Mouse (Mus musculus) urinary bladder, postnatal 0 days (tissue): Measurements from ENCODE around the gene Trim63. TPM values are rescaled to one million over a fixed set of nuclear protein-coding genes. Genes with fewer than 3 reads are reported as not detected.

Experiments used
- polyA plus RNA-seq: library from polyadenylated mRNA; unstranded; fragments of >200 nt; fragmentation: Nextera tagmentation; extraction: Ambion mirVana; gene quantifications from 2 replicates; pipeline ENCODE4 v1.2.1, GENCODE M21; 2015

Gene Trim63
- polyA plus RNA-seq = 0.43 and 1.0 TPM in 2 replicates

GRCm38 (mm10) chr4:134314876-134315275, at the start of gene Trim63:
TSS of gene Trim63 (plus strand) at chr4:134315120.

GRCm38 (mm10) chr4:134287575-134288025, 27.3 kb upstream of the Trim63 start, which contains the start of gene Pdik1l:
TSS of gene Pdik1l (minus strand) at chr4:134287895.

GRCm38 (mm10) chr4:134343071-134344031, 28.4 kb downstream of the Trim63 start, which contains the start of gene Slc30a2:
TSS of gene Slc30a2 (plus strand) at chr4:134343181.

Other genes with a start within 250 kb of the Trim63 start
- 10.4 and 33.2 TPM in 2 replicates for gene Cd52, start 220.0 kb upstream of the Trim63 start, polyA plus RNA-seq
- 0.89 and 2.1 TPM in 2 replicates for gene Ubxn11, start 212.6 kb upstream of the Trim63 start, polyA plus RNA-seq
- 314 and 368 TPM in 2 replicates for gene Sh3bgrl3, start 186.3 kb upstream of the Trim63 start, polyA plus RNA-seq
- gene Cep85, start 128.0 kb upstream of the Trim63 start, polyA plus RNA-seq = 26.9 and 31.1 TPM in 2 replicates
- not detected in 2 replicates for gene Gm7534, start 112.1 kb upstream of the Trim63 start, polyA plus RNA-seq
- 0.11 and 0.18 TPM in 2 replicates for gene Catsper4, start 87.7 kb upstream of the Trim63 start, polyA plus RNA-seq
- gene Cnksr1, start 76.7 kb upstream of the Trim63 start, polyA plus RNA-seq = 4.3 and 5.0 TPM in 2 replicates
- gene E130218I03Rik, start 71.5 kb upstream of the Trim63 start, polyA plus RNA-seq = 0.19 and 0.24 TPM in 2 replicates
- 11.3 and 12.5 TPM in 2 replicates for gene Zfp593, start 69.5 kb upstream of the Trim63 start, polyA plus RNA-seq
- gene Gm30191, start 68.2 kb upstream of the Trim63 start, polyA plus RNA-seq = not detected in 2 replicates
- 3.6 and 4.0 TPM in 2 replicates for gene Grrp1, start 61.0 kb upstream of the Trim63 start, polyA plus RNA-seq
- 9.0 and 10.1 TPM in 2 replicates for gene Pdik1l, start 27.2 kb upstream of the Trim63 start, polyA plus RNA-seq
- gene Slc30a2, start 28.1 kb downstream of the Trim63 start, polyA plus RNA-seq = 0.12 and 0.29 TPM in 2 replicates
- 6.4 and 7.1 TPM in 2 replicates for gene Extl1, start 68.7 kb downstream of the Trim63 start, polyA plus RNA-seq
- 9.7 and 10.3 TPM in 2 replicates for gene Pafah2, start 81.2 kb downstream of the Trim63 start, polyA plus RNA-seq
- gene Stmn1, start 153.2 kb downstream of the Trim63 start, polyA plus RNA-seq = 204 and 269 TPM in 2 replicates
- gene Paqr7, start 181.6 kb downstream of the Trim63 start, polyA plus RNA-seq = 12.6 and 14.1 TPM in 2 replicates
- 3.6 and 4.3 TPM in 2 replicates for gene Aunip, start 195.9 kb downstream of the Trim63 start, polyA plus RNA-seq
- 125 and 126 TPM in 2 replicates for gene Mtfr1l, start 220.3 kb downstream of the Trim63 start, polyA plus RNA-seq
- gene Selenon, start 237.0 kb downstream of the Trim63 start, polyA plus RNA-seq = 7.3 and 10.2 TPM in 2 replicates